Mouse (Mus musculus) embryonic fibroblast, embryonic 13.5 days (primary cell): ENCODE results near the gene Cnr1. TPM values are rescaled to one million over a fixed set of nuclear protein-coding genes. Genes with fewer than 3 reads are reported as not detected.

Experiments
- H3K27ac ChIP-seq: 2 replicates; pipeline ENCODE4 v1.5.1; 2012; ENCODE audit warnings: low read length, control low read depth, inconsistent platforms; ENCODE audit not compliant: insufficient read depth
- H3K4me1 ChIP-seq: 2 replicates; pipeline ENCODE4 v1.6.1; 2011; ENCODE audit warnings: low read length; ENCODE audit not compliant: control insufficient read depth, insufficient read depth
- H3K4me3 ChIP-seq: 2 replicates; pipeline ENCODE4 v1.5.1; 2011; ENCODE audit warnings: mild to moderate bottlenecking, control low read depth, low read length; ENCODE audit not compliant: insufficient read depth
- CTCF ChIP-seq: IDR thresholded peaks from 2 replicates; pipeline ENCODE4 v1.5.1; 2011; ENCODE audit warnings: mild to moderate bottlenecking, control low read depth, low read length, moderate library complexity, borderline replicate concordance; ENCODE audit not compliant: insufficient read depth
- POLR2A ChIP-seq: IDR thresholded peaks from 2 replicates; pipeline ENCODE4 v1.6.1; 2011; ENCODE audit warnings: low read depth, mild to moderate bottlenecking, control low read depth, low read length, moderate library complexity
- polyA plus RNA-seq: library from polyadenylated mRNA; stranded (reverse); fragments of >200 nt; gene quantifications from 2 replicates; pipeline ENCODE4 v1.2.4, GENCODE M21; 2011; ENCODE audit warnings: low read depth; ENCODE audit not compliant: missing spikeins, insufficient read length

Cnr1 gene
- polyA plus RNA-seq, 1 experiment, result 1.1 TPM

DNA sequence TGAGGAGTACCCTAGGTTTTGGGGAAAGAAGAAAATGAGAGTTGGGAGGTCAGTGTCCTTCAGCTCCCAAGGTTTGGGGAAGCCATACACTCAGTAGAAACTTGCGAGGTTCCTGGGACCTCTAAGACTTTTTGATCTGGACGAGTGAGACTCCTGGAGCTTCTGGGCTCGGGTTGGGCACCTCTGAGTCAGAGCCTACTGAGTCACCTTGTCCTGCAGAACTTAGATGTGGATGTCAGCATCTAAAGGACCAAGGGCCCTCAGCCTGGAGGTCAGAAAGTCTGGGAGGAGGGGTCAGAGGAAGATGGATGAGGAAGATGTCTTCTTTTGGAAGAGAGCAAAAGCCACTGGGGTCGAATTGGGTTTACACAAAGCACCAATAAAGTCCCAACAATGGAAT is 19.6 kb upstream of the Cnr1 start:
- H3K27ac ChIP-seq, result no peak overlapping the region
- TF ChIP-seq POLR2A (no peak), CTCF (no peak)
- H3K4me3 ChIP-seq, result no peak overlapping the region
- H3K4me1 ChIP-seq, result no peaks in the 10 kb centered on the region

- no peak overlapping the region for H3K27ac ChIP-seq
- TF ChIP-seq POLR2A (no peak), CTCF (no peak)
- no peak overlapping the region for H3K4me3 ChIP-seq
- H3K4me1 ChIP-seq, result no peaks in the 10 kb centered on the region
Measured at GRCm38 (mm10) chr4:33908786-33909185, 15.6 kb upstream of the Cnr1 start.

DNA sequence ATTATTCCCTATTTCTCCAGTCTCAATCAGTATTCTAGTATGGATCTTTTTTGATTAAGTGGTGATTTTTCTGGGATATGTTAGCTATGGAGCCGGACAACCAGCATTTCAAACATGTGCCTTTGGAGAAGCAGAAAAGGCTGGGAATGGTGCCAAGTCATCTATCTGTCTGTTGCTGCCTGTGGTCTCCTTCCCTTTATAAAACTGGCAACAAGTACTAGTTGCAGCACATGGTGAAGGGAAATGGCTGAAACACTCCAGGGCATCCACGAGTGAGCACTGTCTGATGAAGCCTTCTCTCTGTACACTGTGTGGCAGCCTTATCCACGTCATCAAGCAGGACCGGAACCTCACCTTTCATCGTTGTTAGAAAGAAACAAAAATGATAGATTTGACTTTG is 8.7 kb upstream of the Cnr1 start:
- no peak overlapping the region for H3K4me3 ChIP-seq
- H3K27ac ChIP-seq, result no peak overlapping the region
- H3K4me1 ChIP-seq, result no peaks in the 10 kb centered on the region
- TF ChIP-seq CTCF (no peak), POLR2A (no peak)

DNA sequence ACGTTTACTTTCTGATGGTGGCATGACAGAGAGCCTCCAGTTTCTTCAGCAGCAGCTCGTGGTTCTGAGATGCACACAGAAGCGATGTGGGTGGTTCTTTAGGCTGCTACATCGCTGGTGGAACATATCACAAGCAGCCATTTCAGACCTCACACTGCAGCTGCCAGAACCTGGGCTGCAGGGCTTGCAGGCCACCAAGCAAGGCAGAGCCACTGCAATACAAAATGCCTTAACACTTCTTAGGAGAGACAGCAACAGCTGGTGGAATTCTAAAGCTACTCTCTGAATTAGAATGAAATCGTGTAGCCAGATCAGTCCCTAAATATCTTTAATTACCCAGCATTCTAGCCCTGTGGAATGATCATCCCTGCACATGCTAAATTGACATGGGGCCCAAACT is 3.6 kb upstream of the Cnr1 start:
- Histone ChIP-seq H3K4me1 (no peaks in the 10 kb centered on the region), H3K4me3 (no peak overlapping the region), H3K27ac (no peak overlapping the region)
- TF ChIP-seq POLR2A (no peak), CTCF (no peak)

- no peak for TF ChIP-seq POLR2A
- TF ChIP-seq CTCF, result no peak
- H3K27ac ChIP-seq, result no peak overlapping the region
- H3K4me3 ChIP-seq, result peak overlapping the region; percentile 50; the same call in 1 of the 2 replicates
- no peaks in the 10 kb centered on the region for H3K4me1 ChIP-seq
Measured at GRCm38 (mm10) chr4:33923151-33923760, 1.1 kb upstream of the Cnr1 start.

GRCm38 (mm10) chr4:33923761-33924233 is 596 bp upstream of the Cnr1 start:
- Histone ChIP-seq H3K4me1 (no peaks in the 10 kb centered on the region), H3K27ac (no peak overlapping the region), H3K4me3 (peak overlapping the region; percentile 50)
- TF ChIP-seq CTCF, result no peak
- no peak for TF ChIP-seq POLR2A

- Histone ChIP-seq H3K4me3 (peak overlapping the region; percentile 50), H3K27ac (no peak overlapping the region), H3K4me1 (no peaks in the 10 kb centered on the region)
- TF ChIP-seq POLR2A (no peak), CTCF (no peak)
Measured at GRCm38 (mm10) chr4:33924889-33925245, 474 bp downstream of the Cnr1 start.

- TF ChIP-seq POLR2A (no peak), CTCF (no peak)
- H3K27ac ChIP-seq, result no peak overlapping the region
- H3K4me1 ChIP-seq, result no peaks in the 10 kb centered on the region
- no peak overlapping the region for H3K4me3 ChIP-seq
Measured at GRCm38 (mm10) chr4:33925489-33925888, 1.1 kb downstream of the Cnr1 start.

DNA sequence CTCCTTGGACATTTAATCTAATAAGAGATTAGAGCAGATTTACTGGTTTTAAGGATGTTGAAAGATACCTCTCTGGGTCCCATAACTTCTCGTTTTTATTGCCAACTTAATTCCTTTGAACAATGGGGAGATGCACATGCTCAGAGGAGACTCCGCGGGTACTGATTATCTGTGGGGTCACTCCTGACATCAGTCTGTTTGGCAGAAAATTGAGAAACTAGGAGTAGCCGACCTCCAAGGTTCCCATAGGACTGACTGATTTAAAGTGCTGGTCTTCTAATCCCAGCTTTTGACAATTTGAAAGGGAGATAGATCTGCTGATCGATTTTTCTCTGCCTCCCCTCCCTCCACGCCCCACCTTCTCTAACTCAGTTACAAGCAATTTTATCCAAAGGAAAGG is 1.6 kb downstream of the Cnr1 start:
- Histone ChIP-seq H3K27ac (no peak overlapping the region), H3K4me1 (no peaks in the 10 kb centered on the region), H3K4me3 (no peak overlapping the region)
- TF ChIP-seq POLR2A, result no peak
- TF ChIP-seq CTCF, result no peak

DNA sequence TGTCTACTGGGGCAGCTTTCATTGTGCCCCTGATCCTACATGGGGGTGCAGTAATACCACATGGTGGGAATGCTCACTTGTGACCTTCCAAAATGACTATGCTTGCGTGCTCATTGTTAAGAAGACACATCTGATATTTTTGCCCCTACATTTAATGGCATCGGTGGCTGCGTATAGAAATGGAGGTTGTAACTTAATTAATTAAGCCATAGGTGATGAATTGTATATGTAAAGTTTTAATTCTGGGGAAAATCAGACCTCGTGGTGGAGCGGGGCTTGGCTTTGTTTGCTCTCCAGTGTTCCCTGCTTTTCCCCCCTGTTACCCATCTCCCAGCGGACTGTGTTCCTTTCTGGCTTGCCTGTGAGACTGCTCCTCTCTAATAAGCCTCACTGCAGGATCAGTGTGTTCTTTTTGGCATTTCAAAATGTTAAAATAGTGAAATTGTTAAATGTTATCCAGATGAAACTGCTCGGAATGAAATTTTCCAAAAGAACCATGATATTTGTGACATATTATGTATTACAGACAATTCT is 2.4 kb downstream of the Cnr1 start:
- no peaks in the 10 kb centered on the region for H3K4me1 ChIP-seq
- H3K4me3 ChIP-seq, result no peak overlapping the region

More for the DNA sequence above, 2.4 kb downstream of the Cnr1 start:
- no peak overlapping the region for H3K27ac ChIP-seq
- TF ChIP-seq CTCF (no peak), POLR2A (no peak)
